Mouse (Mus musculus) neutrophil, adult 83 days (primary cell): ENCODE measurements around the gene Eif5. TPM values are rescaled to one million over a fixed set of nuclear protein-coding genes. Genes with fewer than 3 reads are reported as not detected.

Source experiments
- total RNA-seq, 2 experiments: library from RNA; stranded (reverse); gene quantifications; one replicate each; pipeline ENCODE4 v1.2.4; 2023

Gene Eif5
- total RNA-seq = 100 to 1,000 TPM; 644 to 669 TPM

DNA sequence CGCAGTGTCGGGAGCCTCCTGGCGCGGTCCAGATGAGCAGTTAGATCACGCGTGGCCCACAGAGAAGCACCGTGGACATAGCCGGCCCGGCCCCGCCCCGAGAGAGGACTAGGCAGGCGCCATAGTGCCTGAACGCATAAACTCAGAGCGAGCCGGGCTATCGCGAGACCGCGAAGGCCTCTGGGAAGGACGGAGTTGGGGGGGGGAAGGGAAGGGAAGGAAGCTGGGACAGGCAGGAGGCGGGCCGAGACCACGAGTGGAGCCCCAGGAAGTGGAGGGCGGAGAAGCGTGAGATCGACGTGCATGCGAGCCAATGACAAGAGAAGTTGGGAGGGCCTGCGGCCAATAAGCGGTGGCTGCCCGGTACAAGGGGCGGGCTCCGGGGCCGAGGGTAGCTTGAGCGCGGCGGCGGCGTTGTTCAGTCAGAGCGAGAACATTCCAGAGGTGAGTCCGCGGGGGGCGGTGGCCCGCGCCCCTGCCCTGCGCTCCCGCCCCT, at the start of gene Eif5:
TSS of gene Eif5 (plus strand) at position 221 of the 496 bp plus-strand sequence.

DNA sequence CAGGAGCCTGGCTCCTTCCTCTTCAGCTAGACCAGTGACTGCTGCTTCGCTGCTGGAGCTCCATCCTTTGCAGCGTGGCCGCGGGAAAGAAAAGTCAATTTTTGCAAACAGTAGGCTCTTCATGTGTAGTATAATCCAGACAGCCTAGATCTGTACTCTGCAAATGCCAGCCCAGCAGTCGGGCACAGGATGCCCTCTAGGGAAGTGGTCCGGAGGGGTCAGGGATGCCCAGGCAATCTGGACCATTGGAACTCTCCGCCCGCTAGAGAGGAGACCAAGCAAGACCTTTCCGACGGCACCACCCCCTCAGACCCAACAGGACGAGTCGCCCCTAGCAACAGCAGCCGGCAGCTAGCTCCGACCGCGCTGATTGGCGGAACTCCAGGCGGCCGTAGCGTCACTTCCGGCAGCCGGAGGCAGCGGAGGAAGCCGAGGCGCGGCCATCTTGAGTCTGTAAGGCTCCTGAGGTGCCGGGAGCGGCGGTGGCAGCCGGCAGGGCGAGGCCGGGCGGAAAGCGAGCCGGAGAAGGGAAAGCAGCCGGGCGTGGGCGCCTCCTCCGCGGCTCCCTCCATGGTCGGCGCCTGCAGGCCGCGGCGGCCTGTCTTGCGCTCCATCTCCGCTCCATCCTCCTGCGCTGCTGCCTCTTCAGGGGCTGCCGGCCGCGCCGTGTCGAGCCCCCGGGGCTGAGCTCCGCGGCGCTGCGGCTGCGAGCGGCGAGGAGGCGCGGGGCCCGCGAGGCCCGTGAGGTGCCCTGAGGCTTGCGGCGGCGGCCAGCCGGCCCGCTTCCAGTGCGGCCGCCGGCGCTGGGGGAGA, 36.5 kb downstream of the Eif5 start, which contains the start of gene Mark3:
TSS of gene Mark3 (plus strand) at position 450 of the 813 bp plus-strand sequence.

Other genes with a start within 250 kb of the Eif5 start
- 10 to 100 TPM; 13.3 to 16.7 TPM for gene Cdc42bpb, start 160.3 kb upstream of the Eif5 start, total RNA-seq
- gene Lbhd2, start 131.2 kb upstream of the Eif5 start, total RNA-seq = not detected
- 1 to 10 TPM in 1 of 2 experiments, not detected in 1; 1.2 TPM for gene Exoc3l4, start 121.0 kb upstream of the Eif5 start, total RNA-seq
- 100 to 1,000 TPM; 263 to 283 TPM for gene Tnfaip2, start 95.5 kb upstream of the Eif5 start, total RNA-seq
- gene Gm266, start 52.2 kb upstream of the Eif5 start, total RNA-seq = under 1 TPM in 1 of 2 experiments, not detected in 1; 0.77 TPM
- 10 to 100 TPM; 51.1 to 56.3 TPM for gene Mark3, start 36.5 kb downstream of the Eif5 start, total RNA-seq
- 1 to 10 TPM; 2.8 to 5.7 TPM for gene Ckb, start 134.3 kb downstream of the Eif5 start, total RNA-seq
- gene Trmt61a, start 140.1 kb downstream of the Eif5 start, total RNA-seq = 1 to 10 TPM; 3.0 to 4.1 TPM
- 1 to 10 TPM; 7.5 to 8.3 TPM for gene Bag5, start 175.2 kb downstream of the Eif5 start, total RNA-seq
- 10 to 100 TPM; 16.6 to 17.1 TPM for gene Apopt1, start 175.2 kb downstream of the Eif5 start, total RNA-seq
- gene Klc1, start 220.8 kb downstream of the Eif5 start, total RNA-seq = 10 to 100 TPM; 55.4 to 62.0 TPM